Mouse (Mus musculus): Measurements from ENCODE around the gene Zbtb20.

- TF ChIP-seq CTCF (IDR thresholded peaks at IDR 0.05; ENCODE audit: control insufficient read depth, insufficient read depth, low read length) (no peak), POLR2A (IDR thresholded peaks at IDR 0.05; ENCODE audit: borderline replicate concordance, control insufficient read depth, low read depth, low read length) (no peak)
These were observed 517.7 kb downstream of the Zbtb20 start for GRCm38 (mm10) chr16:43393382-43393781.

All from bone marrow, adult 2 months (tissue).